Mouse (Mus musculus): Measurements from ENCODE around the gene Rwdd2b. TPM values are rescaled to one million over a fixed set of nuclear protein-coding genes. Genes with fewer than 3 reads are reported as not detected.
A peak's percentile ranks its signal among the peaks of the same experiment; 100 is the strongest.

The Rwdd2b gene
- polyA plus RNA-seq (2012; rRNA removed) = 4.4 and 4.6 TPM in 2 replicates

DNA sequence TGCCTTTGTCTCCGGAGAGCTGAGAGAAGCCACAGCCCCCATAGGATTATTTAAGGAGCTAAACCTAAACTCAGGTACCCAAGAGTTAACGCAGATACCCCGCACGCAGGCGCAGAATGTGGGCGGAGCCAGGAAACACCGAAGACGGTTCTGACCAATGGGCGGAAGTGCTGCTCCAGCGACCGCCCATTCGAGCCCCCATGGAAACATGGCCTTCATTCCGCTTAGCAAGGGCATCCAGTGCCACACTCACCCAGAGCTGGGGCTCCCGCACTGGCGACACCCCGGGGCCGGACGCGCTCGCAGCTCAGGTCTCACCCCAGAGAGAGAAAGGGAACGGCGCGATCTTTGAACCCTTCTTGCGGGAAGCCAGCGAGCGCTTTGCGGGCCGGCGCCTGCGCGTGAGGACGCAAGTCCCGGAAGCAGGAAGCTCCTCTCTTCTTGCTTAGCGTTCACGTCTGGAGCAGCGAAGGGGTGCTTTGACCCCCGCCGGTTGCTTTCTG lies at the start of gene Rwdd2b:
Gene Rwdd2b (minus strand): TSS at position 390 of the 503 bp plus-strand sequence.
- peak; percentile 91 for DNase-seq (ENCODE audit: low spot score)

GRCm38 (mm10) chr16:87488605-87489004 lies 48.2 kb upstream of the Rwdd2b start:
- DNase-seq (ENCODE audit: low spot score) = no peak

GRCm38 (mm10) chr16:87486739-87487138 lies 46.4 kb upstream of the Rwdd2b start:
- DNase-seq (ENCODE audit: low spot score) = no peak

DNA sequence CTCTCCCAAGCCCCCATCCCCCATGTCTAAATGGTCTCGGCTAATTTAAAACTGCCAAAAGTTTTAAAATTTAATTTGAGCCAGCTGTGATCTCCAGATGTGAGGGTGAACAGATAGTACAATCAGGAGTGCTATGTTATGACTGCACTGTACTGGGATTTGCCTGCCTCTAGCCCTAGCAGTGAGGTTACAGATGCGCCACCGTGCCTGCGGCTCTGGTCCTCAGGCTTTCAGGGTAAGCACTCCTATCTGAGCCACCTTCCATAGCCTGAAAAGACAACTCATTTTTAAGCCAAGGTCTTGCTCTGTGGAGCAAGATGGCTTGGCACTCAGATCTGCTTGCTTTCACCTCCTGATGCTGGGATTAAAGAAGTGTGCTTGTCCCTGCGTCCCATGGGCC lies 44.0 kb upstream of the Rwdd2b start:
- DNase-seq (ENCODE audit: low spot score) = no peak

DNA sequence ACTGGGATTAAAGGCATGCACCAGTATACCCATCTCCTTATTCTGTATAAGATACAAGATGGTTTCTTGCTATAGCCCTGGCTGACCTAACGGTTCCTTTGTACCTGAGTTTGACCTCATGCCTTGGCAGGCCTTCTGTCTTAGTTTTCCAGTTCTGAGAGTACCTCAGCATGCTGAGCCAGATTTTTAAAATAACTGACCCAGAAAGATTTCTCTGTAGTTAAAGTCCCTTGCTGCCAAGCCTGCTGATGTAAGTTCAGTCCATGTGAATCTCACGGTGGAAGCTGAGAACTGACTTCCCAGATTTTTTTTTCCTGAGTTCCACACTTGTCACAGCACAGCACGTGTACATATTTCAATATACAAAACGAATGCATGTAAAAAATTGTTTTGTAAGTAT lies 30.2 kb upstream of the Rwdd2b start:
- DNase-seq (ENCODE audit: low spot score) = no peak

- DNase-seq (ENCODE audit: low spot score) = no peak
Measured at GRCm38 (mm10) chr16:87458752-87459151, 18.4 kb upstream of the Rwdd2b start.

DNA sequence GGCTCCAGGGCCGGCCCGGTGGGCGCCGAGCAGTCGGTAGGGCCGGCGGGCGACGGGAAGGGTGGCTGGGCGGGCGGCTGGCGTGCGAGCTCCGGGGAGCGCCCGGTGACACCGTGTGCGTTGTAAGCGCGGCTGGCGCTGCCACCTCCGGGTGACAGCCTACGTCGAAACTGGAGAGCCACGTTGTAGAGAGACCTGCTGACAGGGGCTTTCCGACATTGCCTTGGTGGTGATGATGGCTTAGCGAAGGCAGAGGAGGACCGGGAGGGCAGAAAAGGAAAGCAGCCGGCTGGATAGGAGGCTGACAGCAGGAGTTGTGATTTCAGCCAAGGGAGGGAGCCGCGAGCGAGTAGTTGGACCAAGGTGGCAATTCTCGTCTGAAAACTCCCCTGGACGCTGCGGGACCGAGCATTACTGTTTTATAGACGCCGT lies 14.8 kb upstream of the Rwdd2b start:
- DNase-seq (ENCODE audit: low spot score) = no peak

- peak; percentile 93 for DNase-seq (ENCODE audit: low spot score)
Measured at GRCm38 (mm10) chr16:87454419-87455179, 14.2 kb upstream of the Rwdd2b start, which contains the start of gene Usp16. TSS of gene Usp16 (plus strand) at chr16:87454703.

DNA sequence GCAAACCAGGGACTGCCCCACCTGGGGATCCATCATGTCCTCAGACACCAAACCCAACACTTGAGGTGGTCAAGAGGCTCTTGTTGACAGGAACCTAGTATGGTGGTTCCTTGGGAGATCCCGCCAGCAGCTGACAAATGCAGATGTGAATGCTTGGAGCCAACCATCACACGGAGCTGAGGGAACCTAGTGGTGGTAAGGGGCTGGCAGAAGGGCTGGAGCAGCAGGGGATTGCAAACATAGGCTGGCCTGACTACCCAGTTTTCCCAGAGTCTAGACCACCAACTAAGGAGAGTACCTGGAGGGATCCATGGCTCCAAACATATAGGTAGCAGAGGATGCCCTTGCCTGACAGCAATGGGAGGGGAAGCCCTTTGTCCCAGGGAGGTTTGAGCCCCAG lies 12.9 kb upstream of the Rwdd2b start:
- no peak for DNase-seq (ENCODE audit: low spot score)

DNA sequence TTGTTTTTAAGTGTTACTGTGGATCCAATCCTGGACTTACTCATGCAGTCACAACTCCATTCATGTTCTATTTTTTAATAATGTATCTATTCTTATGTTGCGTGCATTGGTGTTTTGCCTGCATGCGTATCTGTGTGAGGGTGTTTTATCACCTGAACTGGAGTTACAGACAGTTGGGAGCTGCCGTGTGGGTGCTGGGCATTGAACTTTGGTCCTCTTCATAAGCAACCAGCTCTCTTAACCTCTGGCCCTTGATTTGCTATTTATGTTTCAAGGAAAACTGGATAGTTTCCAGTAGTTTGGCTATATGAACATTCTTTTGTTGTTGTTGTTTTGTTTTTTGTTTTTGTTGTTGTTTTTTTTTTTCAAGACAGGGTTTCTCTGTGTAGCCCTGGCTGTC lies 5.2 kb upstream of the Rwdd2b start:
- DNase-seq (ENCODE audit: low spot score) = no peak

- no peak for DNase-seq (ENCODE audit: low spot score)
Measured at GRCm38 (mm10) chr16:87445110-87445509, 4.7 kb upstream of the Rwdd2b start.

GRCm38 (mm10) chr16:87444071-87444470 lies 3.7 kb upstream of the Rwdd2b start:
- DNase-seq (ENCODE audit: low spot score) = no peak

DNA sequence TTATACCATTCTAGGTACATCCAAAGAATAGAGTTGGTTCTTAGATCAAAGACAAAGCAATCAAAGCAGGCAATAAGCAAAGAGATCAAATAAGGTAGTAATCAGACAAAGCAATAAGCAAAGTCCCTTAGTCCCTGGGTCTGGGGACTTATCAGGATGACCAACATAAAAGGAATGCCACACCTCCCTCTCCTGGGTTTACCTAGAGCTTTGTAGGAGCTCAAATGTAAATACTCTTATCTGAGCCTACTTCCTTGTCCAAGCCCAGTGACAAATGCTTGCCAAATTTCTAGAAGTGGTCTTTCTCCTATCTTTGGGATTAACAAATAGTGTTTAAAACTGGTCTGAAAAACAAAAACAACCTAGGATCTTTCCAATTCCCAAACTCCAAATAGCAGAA lies 2.9 kb upstream of the Rwdd2b start:
- DNase-seq (ENCODE audit: low spot score) = no peak

GRCm38 (mm10) chr16:87442291-87442690 lies 1.9 kb upstream of the Rwdd2b start:
- DNase-seq (ENCODE audit: low spot score) = no peak

DNA sequence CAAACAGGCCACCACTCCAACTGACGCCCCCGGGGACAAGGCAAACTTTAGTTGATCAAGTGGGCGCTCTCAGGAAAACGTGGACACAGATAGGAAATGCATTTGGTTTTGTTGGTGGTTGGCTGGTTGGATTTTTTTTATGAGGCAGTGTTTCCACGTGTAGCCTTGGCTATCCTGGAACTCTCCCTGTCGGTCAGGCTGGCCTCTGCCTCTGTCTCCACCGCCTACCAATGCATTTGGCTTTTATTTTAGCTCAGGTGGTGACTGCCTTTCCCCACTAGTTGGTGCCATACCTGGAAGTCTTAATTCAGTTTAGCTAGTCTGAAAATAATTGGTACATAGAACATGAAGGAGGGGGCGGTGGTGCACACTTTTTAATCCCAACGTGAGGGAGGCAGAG lies 716 bp upstream of the Rwdd2b start:
- DNase-seq (ENCODE audit: low spot score) = no peak

- DNase-seq (ENCODE audit: low spot score) = no peak
Measured at GRCm38 (mm10) chr16:87438697-87439096, 1.7 kb downstream of the Rwdd2b start.

- no peak for DNase-seq (ENCODE audit: low spot score)
Measured at GRCm38 (mm10) chr16:87437096-87437495, 3.3 kb downstream of the Rwdd2b start.

DNA sequence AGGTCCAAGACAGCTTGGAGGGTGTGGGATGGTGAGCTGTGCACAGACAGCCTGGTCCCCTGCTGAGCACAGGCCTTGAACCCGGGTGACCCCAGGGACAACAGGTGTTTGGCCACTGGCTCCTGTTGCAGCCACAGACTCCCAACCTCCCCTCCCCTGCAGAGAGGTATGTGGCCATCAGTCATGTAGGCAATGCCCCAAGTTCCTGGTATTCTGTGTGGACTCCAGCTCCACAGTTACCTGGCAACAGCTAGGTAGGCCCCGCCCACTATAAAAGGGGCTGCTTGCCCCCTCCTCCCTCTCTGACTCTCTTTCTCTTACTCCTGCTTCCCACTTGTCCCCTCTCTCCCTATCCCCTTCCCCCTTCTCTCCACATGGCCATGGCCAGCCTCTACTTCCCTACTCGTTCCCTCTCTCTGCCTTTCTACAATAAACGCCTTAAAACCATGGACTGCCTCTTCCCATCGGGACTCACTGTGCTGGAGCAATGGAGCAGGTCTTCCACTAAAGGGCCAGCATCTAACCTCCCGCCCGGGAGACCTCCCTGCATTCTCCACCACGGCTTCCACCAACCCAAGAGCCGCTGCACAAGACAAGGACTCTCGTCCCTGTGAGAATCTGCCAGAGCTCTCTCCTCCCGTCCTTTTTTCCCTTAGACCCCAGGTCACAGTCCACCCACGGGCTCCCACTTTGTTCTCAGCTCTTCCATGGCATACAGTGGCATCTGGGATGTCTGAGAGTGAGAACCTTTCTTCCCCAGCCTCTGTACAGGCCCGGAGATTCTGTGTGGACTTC lies 4.8 kb downstream of the Rwdd2b start:
- DNase-seq (ENCODE audit: low spot score) = no peak

- no peak for DNase-seq (ENCODE audit: low spot score)
Measured at GRCm38 (mm10) chr16:87434946-87435345, 5.4 kb downstream of the Rwdd2b start.

- DNase-seq (ENCODE audit: low spot score) = no peak
Measured at GRCm38 (mm10) chr16:87434266-87434665, 6.1 kb downstream of the Rwdd2b start.

- DNase-seq (ENCODE audit: low spot score) = peak; percentile 89
Measured at GRCm38 (mm10) chr16:87432033-87432814, 8.1 kb downstream of the Rwdd2b start, which contains the start of gene Ltn1. TSS of gene Ltn1 (minus strand) at chr16:87432612.

DNA sequence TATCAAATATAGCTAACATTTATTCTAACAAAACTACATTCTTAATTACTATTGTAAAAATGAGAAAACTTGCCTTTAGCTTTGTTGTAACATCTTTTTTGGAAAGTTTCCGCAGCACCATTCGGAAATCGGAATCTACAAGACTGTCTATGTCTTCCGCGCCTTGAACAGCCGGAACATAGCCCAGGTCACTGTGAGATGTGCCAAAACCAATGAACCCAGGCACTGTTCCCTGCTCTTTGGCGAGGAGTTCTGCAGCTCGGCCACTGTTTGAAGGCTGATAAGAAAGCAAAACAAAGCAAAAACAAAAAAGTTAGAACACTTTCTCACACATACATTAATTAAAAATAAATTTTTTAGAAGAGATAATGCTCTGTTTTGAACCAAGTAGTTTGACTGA lies 12.9 kb downstream of the Rwdd2b start:
- no peak for DNase-seq (ENCODE audit: low spot score)
